Mouse (Mus musculus) neutrophil, adult 83 days (primary cell): Measurements from ENCODE around the gene Cldn17. TPM values are rescaled to one million over a fixed set of nuclear protein-coding genes. Genes with fewer than 3 reads are reported as not detected.

Source experiments
- total RNA-seq, 2 experiments: library from RNA; stranded (reverse); gene quantifications; one replicate each; pipeline ENCODE4 v1.2.4; 2023

Gene Cldn17
- not detected for total RNA-seq

DNA sequence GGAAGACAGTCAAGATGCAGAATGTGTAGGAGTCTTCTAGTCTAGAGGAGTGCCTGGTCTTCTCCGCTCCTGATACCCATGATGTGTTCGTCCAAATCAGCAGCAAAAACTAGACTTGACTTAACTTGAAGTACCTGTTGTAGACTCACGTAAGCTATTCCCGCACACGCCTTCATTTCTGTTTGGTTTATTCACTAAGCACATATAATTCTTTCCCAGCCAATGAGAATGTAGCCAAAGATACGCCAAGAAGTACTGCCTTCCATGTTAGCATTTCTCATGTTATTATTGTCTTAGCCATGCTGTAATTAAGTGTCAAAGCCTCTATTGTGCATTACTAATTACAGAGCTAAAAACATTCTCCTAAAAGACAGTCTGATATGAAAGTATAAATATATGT, at the start of gene Cldn17:
Gene Cldn17, minus strand, starts transcription at position 101 of the 400 bp plus-strand sequence.

Other genes starting within 250 kb of the Cldn17 start
- gene Grik1, start 216.7 kb downstream of the Cldn17 start, total RNA-seq = not detected
- gene Cldn8, start 56.2 kb upstream of the Cldn17 start, total RNA-seq = not detected
- gene Krtap24-1, start 105.3 kb upstream of the Cldn17 start, total RNA-seq = not detected
- not detected for gene 2310079G19Rik, start 120.7 kb upstream of the Cldn17 start, total RNA-seq
- not detected for gene Krtap26-1, start 140.8 kb upstream of the Cldn17 start, total RNA-seq
- not detected for gene Krtap27-1, start 164.7 kb upstream of the Cldn17 start, total RNA-seq
- gene 2310061N02Rik, start 201.0 kb upstream of the Cldn17 start, total RNA-seq = not detected
- gene Krtap13-1, start 221.9 kb upstream of the Cldn17 start, total RNA-seq = not detected
- not detected for gene Krtap13, start 244.7 kb upstream of the Cldn17 start, total RNA-seq